Mouse (Mus musculus) stomach, postnatal 0 days (tissue): ENCODE measurements around the gene Kiss1r.

Source experiments
- CTCF ChIP-seq: IDR thresholded peaks from 2 replicates; pipeline ENCODE4 v1.5.1; 2016; ENCODE audit warnings: antibody characterized with exemption, low read depth, mild to moderate bottlenecking, moderate library complexity
- EP300 ChIP-seq: optimal IDR thresholded peaks from 2 replicates; pipeline ENCODE3; 2016; ENCODE audit warnings: antibody characterized with exemption

DNA sequence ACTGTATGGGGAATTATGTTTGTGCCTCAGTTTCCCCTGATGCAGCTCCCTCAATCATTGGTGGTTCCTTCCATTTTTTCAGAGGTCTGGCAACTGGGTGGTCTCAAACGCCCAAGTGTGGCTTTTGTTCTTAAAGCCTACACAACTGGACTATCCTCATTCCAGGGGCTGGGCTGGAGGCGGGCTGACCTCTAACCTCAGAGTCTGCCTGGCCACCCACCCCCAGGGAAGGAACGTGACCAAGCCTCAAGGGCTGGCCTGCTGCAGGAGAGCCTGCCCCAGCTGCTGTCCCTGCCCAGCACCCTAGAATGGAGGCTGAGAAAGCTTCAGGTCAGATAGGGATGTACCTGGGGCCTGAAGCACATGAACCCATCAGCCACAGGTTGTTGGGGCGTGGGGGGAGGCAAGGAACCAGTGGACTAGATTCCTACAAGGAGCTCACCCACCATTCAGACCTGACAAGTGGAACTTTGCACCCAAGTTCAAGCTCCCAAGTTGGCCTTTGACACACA is 39.9 kb downstream of the Kiss1r start:
- TF ChIP-seq EP300 (no peak), CTCF (no peak)
